Mouse (Mus musculus) gastrocnemius, adult 2 months (tissue): ENCODE data around the gene Lamtor5. TPM values are rescaled to one million over a fixed set of nuclear protein-coding genes. Genes with fewer than 3 reads are reported as not detected.
A peak's percentile ranks its signal among the peaks of the same experiment; 100 is the strongest.

Source experiments
- DNase-seq: peaks from one replicate; pipeline ENCODE4 v3.0.0; 2022
- H3K27ac ChIP-seq: fragments of 200-600 bp; 2 replicates; pipeline ENCODE4 v1.8.1; 2022; ENCODE audit warnings: mild to moderate bottlenecking
- H3K4me3 ChIP-seq: fragments of 200-600 bp; 2 replicates; pipeline ENCODE4 v1.8.1; 2022; ENCODE audit warnings: mild to moderate bottlenecking, moderate library complexity
- CTCF ChIP-seq: fragments of 200-600 bp; IDR thresholded peaks from 2 replicates; pipeline ENCODE4 v1.8.1; 2022; ENCODE audit warnings: antibody characterized with exemption, mild to moderate bottlenecking, moderate library complexity
- intact Hi-C: fragments of 180-260 bp; cut with DNase I; formaldehyde crosslinking; loops from one replicate; pipeline ENCODE4 v1.15.1; 2025
- total RNA-seq, 2 experiments: library from RNA; stranded (reverse); gene quantifications; 2 replicates each; pipeline ENCODE4 v1.2.3; 2021

The Lamtor5 gene
- total RNA-seq, 2 experiments from 2014 or later, result 57.8 to 64.8 TPM

DNA sequence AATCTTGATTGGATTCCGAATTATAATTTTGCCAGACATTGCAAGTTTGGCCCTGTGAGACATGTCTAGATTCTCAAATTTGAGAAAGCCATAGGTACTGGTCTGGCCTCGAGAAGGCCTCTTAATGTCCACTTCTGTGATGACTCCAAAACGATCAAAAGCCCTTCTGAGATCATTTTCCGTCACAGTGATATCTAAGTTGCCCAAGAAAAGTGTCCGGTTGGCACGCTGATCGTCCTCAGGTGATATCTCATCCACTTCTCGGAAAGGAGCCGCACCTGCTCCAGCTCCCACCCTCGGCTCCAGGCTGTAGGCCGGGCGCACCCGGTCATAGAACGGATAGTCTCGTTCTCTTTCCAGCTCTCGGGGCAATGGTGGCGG lies 53.1 kb downstream of the Lamtor5 start:
- no peak for TF ChIP-seq CTCF
- H3K4me3 ChIP-seq, result peak overlapping the region; percentile 89
- H3K27ac ChIP-seq, result peak overlapping the region; percentile 97
- intact Hi-C loops, result loop anchor here (5.0 kb wide), 1 partner anchor 54 kb away; the partner anchor contains the start of gene Lamtor5
- DNase-seq, result no peak

DNA sequence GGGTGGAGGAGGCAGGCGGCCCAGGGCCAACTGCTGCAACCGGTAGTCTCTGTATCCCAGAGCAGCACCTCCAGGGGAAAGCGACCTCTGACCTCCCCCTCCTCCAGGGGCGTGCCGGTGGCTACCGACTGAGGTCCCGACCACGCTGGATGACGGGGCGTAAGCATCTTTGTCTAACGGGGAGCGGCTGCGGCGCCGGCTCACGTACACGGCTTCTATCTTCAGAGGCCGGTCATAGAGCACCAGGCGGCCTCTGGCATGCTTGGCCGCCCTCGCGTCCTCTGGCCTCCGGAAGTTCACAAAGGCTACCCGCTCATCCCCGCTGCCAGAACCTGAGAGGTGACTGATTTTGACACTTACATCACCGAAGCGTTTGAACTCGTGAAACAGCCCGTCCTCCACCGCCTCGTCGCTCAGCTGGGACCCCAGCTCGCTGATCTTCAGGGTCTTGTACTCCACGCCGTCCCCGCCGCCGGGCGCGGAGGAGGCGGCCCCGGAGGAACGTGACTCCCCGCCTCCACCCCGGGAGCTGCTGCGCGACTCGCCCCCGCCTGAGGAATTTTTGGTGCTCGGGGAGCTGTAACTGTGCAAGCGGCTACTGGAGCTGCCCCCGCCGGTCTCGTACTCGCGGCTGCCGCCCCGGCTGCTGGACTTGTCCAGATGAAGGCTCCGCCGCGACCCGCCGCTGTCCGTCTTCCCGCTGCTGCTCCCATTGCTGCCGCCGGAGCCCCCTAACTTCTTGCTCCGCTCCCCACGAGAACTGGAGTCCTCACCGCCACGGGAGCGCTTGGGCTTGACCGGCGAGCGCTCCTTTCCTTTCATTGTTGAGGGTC lies 53.7 kb downstream of the Lamtor5 start:
- intact Hi-C loops, result loop anchor here (5.0 kb wide), 1 partner anchor 55 kb away; the partner anchor contains the start of gene Lamtor5
- DNase-seq, result peak; percentile 65

DNA sequence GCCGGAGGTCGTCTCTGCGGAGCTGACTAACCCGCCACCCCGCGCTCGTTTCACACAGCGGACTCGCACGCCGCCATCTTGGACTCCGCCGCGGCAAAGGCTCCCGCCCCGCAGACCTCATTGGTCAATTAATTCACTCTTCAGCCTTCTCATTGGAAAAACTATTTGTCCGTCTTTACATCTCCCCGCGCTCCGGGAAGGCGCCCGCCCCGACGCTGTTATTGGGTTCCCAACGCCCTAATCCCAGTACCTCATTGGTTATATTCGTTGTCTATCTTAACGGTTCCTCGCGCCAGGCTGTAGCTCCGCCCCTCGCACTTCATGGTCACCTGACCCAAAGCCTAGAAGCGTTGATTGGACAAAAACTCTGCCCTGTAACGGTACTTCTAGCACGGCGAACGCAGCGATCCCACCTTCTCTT lies 54.3 kb downstream of the Lamtor5 start:
- no peak for TF ChIP-seq CTCF
- intact Hi-C loops, result loop anchor here (5.0 kb wide), 1 partner anchor 56 kb away; the partner anchor contains the start of gene Lamtor5

More for the DNA sequence above, 53.7 kb downstream of the Lamtor5 start:
- H3K27ac ChIP-seq, result peak overlapping the region; percentile 97
- TF ChIP-seq CTCF, result no peak
- peak overlapping the region; percentile 89 for H3K4me3 ChIP-seq

More for the DNA sequence above, 54.3 kb downstream of the Lamtor5 start:
- Histone ChIP-seq H3K4me3 (peak overlapping the region; percentile 89), H3K27ac (peak overlapping the region; percentile 97)
- peak; percentile 96 for DNase-seq

Other genes starting within 250 kb of the Lamtor5 start
- gene Kcna3, start 242.7 kb upstream of the Lamtor5 start, total RNA-seq, result not detected
- 1 to 10 TPM in 1 of 2 experiments, under 1 TPM in 1; 0.73 to 1.2 TPM for gene Kcna2, start 177.7 kb upstream of the Lamtor5 start, total RNA-seq
- under 1 TPM in 1 of 2 experiments, not detected in 1; 0.11 TPM for gene Kcna10, start 95.8 kb upstream of the Lamtor5 start, total RNA-seq
- not detected for gene Cym, start 57.1 kb upstream of the Lamtor5 start, total RNA-seq
- not detected for gene A630076J17Rik, start 48.2 kb upstream of the Lamtor5 start, total RNA-seq
- gene Prok1, start 39.2 kb upstream of the Lamtor5 start, total RNA-seq, result not detected
- under 1 TPM in 1 of 2 experiments, not detected in 1; 0.17 TPM for gene Slc16a4, start 12.4 kb downstream of the Lamtor5 start, total RNA-seq
- gene Rbm15, start 54.8 kb downstream of the Lamtor5 start, total RNA-seq, result 10 to 100 TPM; 22.3 TPM
- gene Kcnc4, start 180.7 kb downstream of the Lamtor5 start, total RNA-seq, result 10 to 100 TPM; 51.9 to 72.3 TPM
- gene Slc6a17, start 239.2 kb downstream of the Lamtor5 start, total RNA-seq, result under 1 TPM; 0.28 to 0.81 TPM